Mouse (Mus musculus) CH12.LX (cell line): ENCODE data around the gene Gpr55. TPM values are rescaled to one million over a fixed set of nuclear protein-coding genes. Genes with fewer than 3 reads are reported as not detected.
A peak's percentile ranks its signal among the peaks of the same experiment; 100 is the strongest.

Experiments
- DNase-seq: peaks from one replicate; pipeline ENCODE4 v3.0.0-alpha.2; 2013; ENCODE audit errors: extremely low read depth
- H3K27ac ChIP-seq: 2 replicates; pipeline ENCODE4 v1.5.1; 2012; ENCODE audit warnings: low read depth, mild to moderate bottlenecking, control low read depth, moderate library complexity; ENCODE audit not compliant: insufficient read depth
- H3K27me3 ChIP-seq: replicated peaks from 2 replicates; pipeline ENCODE3; 2012; ENCODE audit warnings: inconsistent platforms
- H3K36me3 ChIP-seq, 2 experiments: replicated peaks in 1 of 2; 2 replicates each; pipeline versions ENCODE3 to v1.6.1; 2012; ENCODE audit warnings: inconsistent platforms in 1 of 2, low read length in 1 of 2, mild to moderate bottlenecking in 1 of 2, mixed read lengths in 1 of 2, moderate library complexity in 1 of 2; ENCODE audit not compliant: control insufficient read depth in 1 of 2, insufficient read depth in 1 of 2
- H3K4me1 ChIP-seq, 2 experiments: 2 replicates each; pipeline ENCODE4 v1.6.1; 2012; ENCODE audit warnings: inconsistent platforms in 1 of 2, moderate library complexity in 1 of 2; ENCODE audit not compliant: insufficient read depth in 2 of 2, control insufficient read depth in 1 of 2
- H3K4me2 ChIP-seq: 2 replicates; pipeline ENCODE4 v1.6.1; 2012; ENCODE audit warnings: low read depth, mild to moderate bottlenecking, control low read depth; ENCODE audit not compliant: poor library complexity, insufficient read depth, severe bottlenecking
- H3K4me3 ChIP-seq, 3 experiments: fragments of 150-350 bp in 1 of 3; sonication (generic) in 1 of 3; replicated peaks in 1 of 3; 2 replicates each; pipeline versions ENCODE3 to v1.5.1; 2011 to 2012; ENCODE audit warnings: low read depth in 2 of 3, low read length in 2 of 3, mild to moderate bottlenecking in 2 of 3, moderate library complexity in 2 of 3, control low read depth in 1 of 3, improper control_type of control experiment in 1 of 3, inconsistent platforms in 1 of 3, mixed read lengths in 1 of 3; ENCODE audit not compliant: poor library complexity in 1 of 3
- H3K79me2 ChIP-seq: replicated peaks from 2 replicates; pipeline ENCODE4 v1.6.1; 2012; ENCODE audit warnings: mild to moderate bottlenecking, moderate library complexity; ENCODE audit not compliant: control insufficient read depth, poor library complexity, insufficient read depth, severe bottlenecking; ENCODE audit errors: extremely low read depth
- H3K9ac ChIP-seq: 2 replicates; pipeline ENCODE4 v1.6.1; 2012; ENCODE audit warnings: low read depth, mild to moderate bottlenecking, control low read depth, moderate library complexity; ENCODE audit not compliant: insufficient read depth
- H3K9me3 ChIP-seq: replicated peaks from 2 replicates; pipeline ENCODE3; 2012; ENCODE audit warnings: low read length, inconsistent platforms, mixed read lengths
- BHLHE40 ChIP-seq: IDR thresholded peaks from 2 replicates; pipeline ENCODE4 v1.6.1; 2011; ENCODE audit warnings: mild to moderate bottlenecking, low read depth, low read length, improper control_type of control experiment
- CHD2 ChIP-seq: IDR thresholded peaks from 2 replicates; pipeline ENCODE4 v1.6.1; 2011; ENCODE audit warnings: low read length, improper control_type of control experiment
- EP300 ChIP-seq: IDR thresholded peaks from 2 replicates; pipeline ENCODE4 v1.6.1; 2011; ENCODE audit warnings: low read length, improper control_type of control experiment
- ETS1 ChIP-seq: conservative IDR thresholded peaks from 2 replicates; pipeline ENCODE4 v1.6.1; 2012; ENCODE audit warnings: low read depth, mild to moderate bottlenecking, inconsistent platforms, low read length, improper control_type of control experiment, moderate library complexity
- GABPA ChIP-seq: IDR thresholded peaks from 2 replicates; pipeline ENCODE4 v1.6.1; 2012; ENCODE audit warnings: low read depth, low read length, improper control_type of control experiment, inconsistent platforms; ENCODE audit not compliant: insufficient replicate concordance
- HCFC1 ChIP-seq: IDR thresholded peaks from 2 replicates; pipeline ENCODE4 v1.6.1; 2012; ENCODE audit warnings: low read depth, mild to moderate bottlenecking, inconsistent platforms, low read length, improper control_type of control experiment
- IRF4 ChIP-seq: IDR thresholded peaks from 2 replicates; pipeline ENCODE4 v1.6.1; 2014; ENCODE audit warnings: low read depth, mild to moderate bottlenecking, inconsistent platforms, low read length, improper control_type of control experiment
- JUN ChIP-seq: IDR thresholded peaks from 2 replicates; pipeline ENCODE4 v1.6.1; 2011; ENCODE audit warnings: low read depth, mild to moderate bottlenecking, low read length, improper control_type of control experiment, moderate library complexity; ENCODE audit not compliant: insufficient read depth
- JUND ChIP-seq: conservative IDR thresholded peaks from 2 replicates; pipeline ENCODE4 v1.6.1; 2011; ENCODE audit warnings: low read depth, low read length, improper control_type of control experiment
- MAFK ChIP-seq: IDR thresholded peaks from 2 replicates; pipeline ENCODE4 v1.6.1; 2011; ENCODE audit warnings: low read length, improper control_type of control experiment; ENCODE audit not compliant: insufficient replicate concordance
- MAX ChIP-seq: IDR thresholded peaks from 2 replicates; pipeline ENCODE4 v1.6.1; 2011; ENCODE audit warnings: low read length, improper control_type of control experiment
- MAZ ChIP-seq: IDR thresholded peaks from 2 replicates; pipeline ENCODE4 v1.6.1; 2012; ENCODE audit warnings: low read depth, mild to moderate bottlenecking, inconsistent platforms, low read length, improper control_type of control experiment, moderate library complexity
- MEF2A ChIP-seq: IDR thresholded peaks from 2 replicates; pipeline ENCODE4 v1.6.1; 2014; ENCODE audit warnings: low read depth, mild to moderate bottlenecking, inconsistent platforms, low read length, improper control_type of control experiment, borderline replicate concordance
- MXI1 ChIP-seq: IDR thresholded peaks from 2 replicates; pipeline ENCODE4 v1.6.1; 2011; ENCODE audit warnings: mild to moderate bottlenecking, low read depth, low read length, improper control_type of control experiment
- MYC ChIP-seq: IDR thresholded peaks from 2 replicates; pipeline ENCODE4 v1.6.1; 2011; ENCODE audit warnings: low read depth, mild to moderate bottlenecking, improper control_type of control experiment, low read length
- POLR2A ChIP-seq: IDR thresholded peaks from 2 replicates; pipeline ENCODE4 v1.6.1; 2011; ENCODE audit warnings: low read depth, mild to moderate bottlenecking, improper control_type of control experiment, low read length
- RAD21 ChIP-seq: IDR thresholded peaks from 2 replicates; pipeline ENCODE4 v1.6.1; 2011; ENCODE audit warnings: low read depth, mild to moderate bottlenecking, low read length, improper control_type of control experiment, moderate library complexity
- RCOR1 ChIP-seq: conservative IDR thresholded peaks from 2 replicates; pipeline ENCODE4 v1.6.1; 2012; ENCODE audit warnings: low read depth, mild to moderate bottlenecking, inconsistent platforms, low read length, improper control_type of control experiment
- SIN3A ChIP-seq: IDR thresholded peaks from 2 replicates; pipeline ENCODE4 v1.6.1; 2012; ENCODE audit warnings: low read length, improper control_type of control experiment, inconsistent platforms
- SMC3 ChIP-seq: IDR thresholded peaks from 2 replicates; pipeline ENCODE4 v1.6.1; 2011; ENCODE audit warnings: low read depth, low read length, improper control_type of control experiment
- TBP ChIP-seq: conservative IDR thresholded peaks from 2 replicates; pipeline ENCODE4 v1.6.1; 2011; ENCODE audit warnings: low read depth, low read length, improper control_type of control experiment
- TCF12 ChIP-seq: IDR thresholded peaks from 2 replicates; pipeline ENCODE4 v1.6.1; 2014; ENCODE audit warnings: low read depth, mild to moderate bottlenecking, inconsistent platforms, low read length, improper control_type of control experiment
- UBTF ChIP-seq: IDR thresholded peaks from 2 replicates; pipeline ENCODE4 v1.6.1; 2012; ENCODE audit warnings: low read depth, mild to moderate bottlenecking, inconsistent platforms, low read length, improper control_type of control experiment, moderate library complexity
- USF1 ChIP-seq: IDR thresholded peaks from 2 replicates; pipeline ENCODE4 v1.6.1; 2014; ENCODE audit warnings: low read depth, mild to moderate bottlenecking, inconsistent platforms, low read length, improper control_type of control experiment
- USF2 ChIP-seq: conservative IDR thresholded peaks from 2 replicates; pipeline ENCODE4 v1.6.1; 2011; ENCODE audit warnings: low read depth, low read length, improper control_type of control experiment
- ZC3H11A ChIP-seq: IDR thresholded peaks from 2 replicates; pipeline ENCODE4 v1.6.1; 2012; ENCODE audit warnings: low read depth, mild to moderate bottlenecking, inconsistent platforms, low read length, improper control_type of control experiment
- ZKSCAN1 ChIP-seq: IDR thresholded peaks from 2 replicates; pipeline ENCODE4 v1.6.1; 2012; ENCODE audit warnings: low read depth, inconsistent platforms, low read length, improper control_type of control experiment, borderline replicate concordance
- dilution Hi-C: fragments of 300-500 bp; cut with MboI; formaldehyde crosslinking; loops from 2 replicates; pipeline ENCODE4 v1.14.3; 2020; ENCODE audit warnings: low sequenced_read_pairs; ENCODE audit not compliant: extremely low pct_unique_long_range_greater_than_20kb, extremely low pct_ligation_motif_present
- in situ Hi-C: fragments of 300-500 bp; cut with MboI; formaldehyde crosslinking; loops from 3 replicates; pipeline ENCODE4 v1.14.3; 2019; ENCODE audit warnings: low sequenced_read_pairs, low pct_ligation_motif_present, low pct_unique_long_range_greater_than_20kb, mixed read lengths
- polyA plus RNA-seq: library from polyadenylated mRNA; unstranded; fragments of >175 nt; gene quantifications from 2 replicates; pipeline ENCODE4 v1.2.1, GENCODE M21; 2012; ENCODE audit warnings: low read depth; ENCODE audit not compliant: insufficient read length
- total RNA-seq, 2 experiments: library from RNA; depleted of rRNA; stranded (reverse); fragments of 300-350 nt in 1 of 2; fragments of >200 nt in 1 of 2; gene quantifications; 2 replicates each; pipeline ENCODE4 v1.2.3; 2012 to 2014

Gpr55 gene
- total and polyA plus RNA-seq, 3 experiments, result 16.4 to 24.3 (median 17.3) TPM

DNA sequence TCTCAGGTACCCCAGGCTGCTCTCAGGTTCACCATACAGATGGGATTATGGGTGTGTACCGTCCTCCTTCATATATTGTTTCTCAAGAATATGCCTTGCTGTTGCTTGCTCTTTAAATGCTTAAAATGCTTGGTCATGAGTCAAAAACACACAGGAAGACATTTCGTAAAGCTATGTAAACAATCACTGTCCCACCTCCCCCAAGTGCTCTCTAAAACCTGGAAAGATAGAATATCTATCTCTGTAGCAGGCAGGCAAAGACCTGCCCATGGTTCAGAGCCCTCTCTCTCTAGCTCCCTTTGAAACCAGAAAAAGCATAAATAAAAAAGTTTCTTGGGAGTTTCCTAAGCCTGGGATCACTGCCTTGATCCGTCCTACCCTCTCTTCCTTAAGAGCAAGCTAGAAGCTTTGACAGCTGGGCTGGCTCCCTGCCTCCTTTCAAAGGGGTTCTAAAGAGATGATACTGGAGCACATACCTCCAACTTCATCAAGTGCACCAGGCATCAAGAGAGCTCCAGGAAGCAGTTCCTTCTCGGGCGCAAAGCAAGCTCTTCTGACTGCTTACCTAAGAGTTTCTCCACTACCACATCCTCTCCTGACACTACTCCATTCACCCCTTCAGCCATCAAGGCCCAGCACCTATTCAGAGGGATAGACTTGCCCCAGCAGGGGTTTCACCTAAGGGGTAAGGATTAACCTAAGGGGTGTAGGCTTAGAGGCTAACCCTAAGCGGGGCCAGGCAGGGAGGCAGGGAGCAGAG lies 1.5 kb downstream of the Gpr55 start:
- Histone ChIP-seq H3K79me2 (peaks cover 36% of the 10 kb centered on the region), H3K4me3 (peak overlapping the region; percentile 68 to 84 (median 70)), H3K4me1 (peaks cover 12 to 42% of the 10 kb centered on the region in 2 experiments), H3K9ac (peak overlapping the region; percentile 93), H3K9me3 (peaks cover 2% of the 10 kb centered on the region), H3K27me3 (no peaks in the 10 kb centered on the region), H3K4me2 (peak overlapping the region; percentile 91), H3K36me3 (no peaks in the 10 kb centered on the region), H3K27ac (peak overlapping the region; percentile 100)
- dilution Hi-C loops, result no loop called here
- in situ Hi-C loops, result no loop called here
- DNase-seq, result no peak
- TF ChIP-seq BHLHE40 (no peak), SIN3A (peak; percentile 19; the same call in 1 of the 2 replicates), GABPA (no peak)

DNA sequence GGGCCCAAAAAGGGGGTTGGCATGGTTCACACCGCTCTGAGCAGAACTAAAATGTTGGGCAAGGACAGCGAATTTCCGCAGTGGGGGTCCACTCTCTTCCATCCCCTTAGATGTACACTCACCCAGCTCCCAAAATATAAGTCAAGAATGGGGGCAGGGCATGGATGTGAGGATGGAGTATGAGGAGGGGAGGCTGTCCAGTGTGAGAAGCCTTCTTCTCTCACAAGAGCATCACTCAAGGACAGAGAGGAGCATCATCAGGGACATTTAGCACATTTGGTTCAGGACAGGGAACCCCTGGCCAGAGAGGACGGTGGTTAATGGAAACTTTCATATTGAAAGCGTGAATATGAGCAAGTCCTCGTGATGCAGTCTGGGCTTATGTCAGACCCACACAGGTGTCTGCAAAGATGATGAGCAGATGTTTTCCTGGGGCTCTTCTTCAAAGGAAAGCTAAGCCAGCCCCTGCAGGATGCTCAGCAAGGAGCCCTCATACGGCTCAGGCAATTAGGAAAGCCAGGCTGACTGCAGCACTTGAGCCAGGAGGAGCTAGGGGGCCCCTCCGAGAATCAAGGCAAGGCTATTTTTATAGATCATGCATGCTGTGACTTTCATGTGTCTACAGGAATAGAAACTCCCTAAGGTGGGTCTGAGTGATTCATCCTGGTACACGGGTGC lies 2.7 kb downstream of the Gpr55 start:
- peaks cover 41% of the 10 kb centered on the region for H3K79me2 ChIP-seq
- peak; percentile 71; the same call in 1 of the 2 replicates for TF ChIP-seq MYC
- TF ChIP-seq CHD2, result peak; percentile 57; the same call in 1 of the 2 replicates
- TF ChIP-seq GABPA, result no peak
- TF ChIP-seq ZKSCAN1, result no peak
- TF ChIP-seq MEF2A, result peak; percentile 94
- peak; percentile 46; the same call in 1 of the 2 replicates for TF ChIP-seq JUN
- no peak; the same call in 1 of the 2 replicates for TF ChIP-seq SMC3
- no peak for TF ChIP-seq USF2
- TF ChIP-seq MXI1, result no peak
- peak; percentile 97 for TF ChIP-seq TCF12
- TF ChIP-seq JUND, result peak; percentile 61
- TF ChIP-seq POLR2A, result peak; percentile 10; the same call in 1 of the 2 replicates
- TF ChIP-seq HCFC1, result no peak
- TF ChIP-seq MAFK, result peak; percentile 51; the same call in 1 of the 2 replicates
- peak; percentile 77 for TF ChIP-seq SIN3A
- TF ChIP-seq UBTF, result no peak
- TF ChIP-seq TBP, result no peak
- TF ChIP-seq RCOR1, result peak; percentile 59; the same call in 1 of the 2 replicates
- TF ChIP-seq ZC3H11A, result no peak
- TF ChIP-seq MAX, result peak; percentile 63; the same call in 1 of the 2 replicates
- peak; percentile 89 for TF ChIP-seq IRF4
- 0 out of 2 replicates have a peak, but pooled peaks have one; percentile 45 for TF ChIP-seq MAZ
- TF ChIP-seq USF1, result no peak
- peak; percentile 97 for TF ChIP-seq ETS1
- TF ChIP-seq RAD21, result no peak; the same call in 1 of the 2 replicates
- TF ChIP-seq EP300, result peak; percentile 88
- TF ChIP-seq BHLHE40, result peak; percentile 95
- TF ChIP-seq, all 38 proteins: peak for 16
- Histone ChIP-seq H3K4me3 (peak overlapping the region; percentile 68 to 84 (median 70)), H3K36me3 (peaks cover 0 to 3% of the 10 kb centered on the region in 2 experiments), H3K27ac (peak overlapping the region; percentile 100), H3K4me2 (peak overlapping the region; percentile 91), H3K27me3 (no peaks in the 10 kb centered on the region), H3K9me3 (no peaks in the 10 kb centered on the region), H3K9ac (peak overlapping the region; percentile 93), H3K4me1 (peaks cover 12 to 50% of the 10 kb centered on the region in 2 experiments)
- in situ Hi-C loops (no loop called here), dilution Hi-C loops (no loop called here)
- DNase-seq, result peak; percentile 83
